ENCODE assay signal across 7 mouse cellular contexts in genomic region chr6:7844802-7845679, GRCm38 (mm10). TPM values are rescaled to one million over a fixed set of nuclear protein-coding genes. Genes with fewer than 3 reads are reported as not detected.
DNase-seq lines count a peak whose midpoint lies in the region; TF ChIP-seq lines count a peak whose summit lies in the region.

Gene C1galt1 (plus strand): TSS chr6:7844842.

- TF ChIP-seq POLR2A in embryonic fibroblast, embryonic 13.5 days (IDR thresholded peaks at IDR 0.05; ENCODE audit: low read depth, low read length), result 0 out of 2 replicates have a peak, but pooled peaks have one; percentile 42

- peak within 1 kb of the TSS; percentile 60 for H3K27ac ChIP-seq in embryonic fibroblast, embryonic 13.5 days (ENCODE audit: insufficient read depth, low read length)

- peak within 1 kb of the TSS; percentile 98 for H3K4me3 ChIP-seq in embryonic fibroblast, embryonic 13.5 days (ENCODE audit: insufficient read depth, low read length)

- H3K4me1 ChIP-seq in embryonic fibroblast, embryonic 13.5 days (ENCODE audit: control insufficient read depth, insufficient read depth, low read length), result peaks cover 5% of the 10 kb centered on the region

- peak; percentile 69 for DNase-seq in CD4-positive, CD25-positive, alpha-beta regulatory T cell, adult 2 months (ENCODE audit: low read depth, low spot score)
- DNase-seq in NIH3T3 (ENCODE audit: low read depth), result peak; percentile 68
- peak; percentile 6 for DNase-seq in heart, postnatal 25 days (ENCODE audit: low spot score)
- DNase-seq in layer of hippocampus, postnatal 25 days (ENCODE audit: extremely low spot score in 1 of 2, low spot score in 1 of 2), result peak in 1 of 2 experiments; percentile 15
- peak; percentile 65 for DNase-seq in lung, postnatal 36 days
- peak; percentile 72 to 81 for DNase-seq in spleen, postnatal 10 days (ENCODE audit: low spot score in 2 of 2)

- intact Hi-C loops in heart, postnatal 25 days (cut with DNase I), result loop anchor here (2.0 to 10.0 kb wide), 5 partner anchors 37 to 240 kb away; no protein-coding TSS in a partner anchor

- TF ChIP-seq CTCF in embryonic fibroblast, embryonic 13.5 days (IDR thresholded peaks at IDR 0.05; ENCODE audit: borderline replicate concordance, insufficient read depth, low read length), result no peak

RNA-seq across cellular contexts. Expression of gene C1galt1, which starts in this region (rescaled TPM):
- 24.0 and 26.3 TPM in 2 replicates for polyA plus RNA-seq in embryonic fibroblast, embryonic 13.5 days (2011; ENCODE audit: insufficient read length, low read depth, missing spikeins)
- 10 to 100 TPM; 14.6 to 16.2 TPM for total RNA-seq in heart, postnatal 25 days (2021)
- total RNA-seq in layer of hippocampus, postnatal 25 days (2021), result 10 to 100 TPM; 10.4 TPM
